Mouse (Mus musculus): ENCODE data around the gene Nrsn2.

DNA sequence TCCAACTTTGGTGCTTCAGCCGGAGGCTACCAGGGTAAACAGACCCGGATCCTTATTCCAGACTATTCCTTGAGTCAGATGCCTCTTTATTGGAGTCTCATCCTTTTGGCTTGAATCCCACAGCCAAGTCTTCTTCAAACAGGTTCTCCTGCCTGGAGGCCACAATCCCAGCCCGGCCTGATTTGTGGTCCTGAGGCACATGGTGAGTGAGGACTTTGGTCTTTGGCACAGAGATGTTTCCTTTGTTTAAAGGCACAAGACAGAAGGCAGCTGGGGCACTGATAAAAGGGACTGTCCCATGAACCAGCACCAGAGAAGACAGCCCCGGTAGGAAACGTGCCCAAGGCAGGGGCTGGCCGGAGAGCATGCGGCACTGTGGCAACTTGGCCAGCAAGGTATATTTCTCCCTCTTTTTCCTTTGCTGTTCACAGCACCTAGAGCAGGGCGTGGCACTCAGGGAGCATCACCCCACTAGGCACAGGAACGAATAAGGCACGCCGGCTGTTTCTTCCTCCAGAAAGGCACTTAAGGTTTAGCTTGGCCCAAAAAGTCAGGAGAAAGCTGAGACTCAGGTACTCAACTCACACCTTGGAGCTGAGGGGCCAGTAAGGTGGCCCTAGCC, 38.7 kb downstream of the Nrsn2 start:
- no peak for TF ChIP-seq CTCF (IDR thresholded peaks at IDR 0.05; ENCODE audit: low read depth)
- TF ChIP-seq EP300 (IDR thresholded peaks at IDR 0.05; ENCODE audit: low read depth) = no peak

All from liver, postnatal 0 days (tissue).